Mouse (Mus musculus): ENCODE measurements at regions not wholly inside any gene's neighbourhood (a gene's known extent, or its start where the extent isn't known, plus 50 kb on each side); places are given as distances from the start of the nearest gene placed in this dataset.

GRCm38 (mm10) chr7:136226031-136226430 is 509.9 kb upstream of the Mki67 start:
- TF ChIP-seq GATA1 (IDR thresholded peaks at IDR 0.05; ENCODE audit: low read length) (no peak), TAL1 (IDR thresholded peaks at IDR 0.05; ENCODE audit: low read length) (no peak)
